In genomic region chr5:93234130-93234529, GRCm38 (mm10) we compare ENCODE assay signal across 12 mouse cellular contexts. TPM values are rescaled to one million over a fixed set of nuclear protein-coding genes. Genes with fewer than 3 reads are reported as not detected.
DNase-seq lines count a peak whose midpoint lies in the region.
"Had no signal": no experiment of that assay in that cellular context is flagged by ENCODE, and none has a peak within 500 bp of the region (broad histone marks: within the 10 kb centered on the region; RNA-seq: fewer than 3 reads in every experiment).

No protein-coding gene starts in this region.

- peak; percentile 42 for DNase-seq in cerebellum, adult 11-12 months
- no peak for DNase-seq in cerebellum, postnatal 4 days (ENCODE audit: low spot score in 2 of 2)
- peak; percentile 25 for DNase-seq in layer of hippocampus, adult 9-11 months
- DNase-seq in layer of hippocampus, postnatal 25 days (ENCODE audit: extremely low spot score in 1 of 2, low spot score in 1 of 2) = no peak
- DNase-seq in thymus, postnatal 4 days = peak; percentile 17
- no peak for DNase-seq in thymus, postnatal 25 days
- DNase-seq in kidney, postnatal 36 days = no peak
- DNase-seq in adipocyte (ENCODE audit: low spot score) = no peak
- DNase-seq: adrenal gland, adult 2 months; heart, postnatal 10 days; kidney, adult 9 months; right cerebral cortex, adult 18-20 months had no signal

RNA-seq across cellular contexts. Expression of gene 2010109A12Rik, which starts 27.8 kb away (rescaled TPM):
- 1 to 10 TPM in 1 of 2 experiments, under 1 TPM in 1; 0.49 to 2.6 TPM for total RNA-seq in layer of hippocampus, postnatal 25 days (2021)

RNA-seq across cellular contexts. Expression of gene Ccni, which starts 27.8 kb away (rescaled TPM):
- 100 to 1,000 TPM; 271 to 283 TPM for total RNA-seq in layer of hippocampus, postnatal 25 days (2021)

RNA-seq across cellular contexts. Expression of gene Ccng2, which starts 32.9 kb away (rescaled TPM):
- total RNA-seq in layer of hippocampus, postnatal 25 days (2021) = 10 to 100 TPM; 49.1 to 58.5 TPM

Comparison
In these comparisons a context has a peak if more than half of its experiments do, and no peak if none do; other contexts are left out.
1. DNase-seq: peak in cerebellum, adult 11-12 months (single experiment), layer of hippocampus, adult 9-11 months (single experiment) and thymus, postnatal 4 days (single experiment); none in cerebellum, postnatal 4 days (0 of 2), layer of hippocampus, postnatal 25 days (0 of 2), thymus, postnatal 25 days (single experiment), kidney, postnatal 36 days (0 of 2) and adipocyte (single experiment).